Mouse (Mus musculus) bone marrow, adult 2 months (tissue): ENCODE results near the gene Lingo4.

ENCODE experiments used
- CTCF ChIP-seq: fragments of 200-500 bp; IDR thresholded peaks from 2 replicates; pipeline ENCODE4 v1.5.1; 2011; ENCODE audit warnings: low read length, control low read depth; ENCODE audit not compliant: control insufficient read depth, insufficient read depth
- POLR2A ChIP-seq: fragments of 200-500 bp; IDR thresholded peaks from 2 replicates; pipeline ENCODE4 v1.6.1; 2011; ENCODE audit warnings: low read depth, mild to moderate bottlenecking, control low read depth, low read length, borderline replicate concordance; ENCODE audit not compliant: control insufficient read depth

DNA sequence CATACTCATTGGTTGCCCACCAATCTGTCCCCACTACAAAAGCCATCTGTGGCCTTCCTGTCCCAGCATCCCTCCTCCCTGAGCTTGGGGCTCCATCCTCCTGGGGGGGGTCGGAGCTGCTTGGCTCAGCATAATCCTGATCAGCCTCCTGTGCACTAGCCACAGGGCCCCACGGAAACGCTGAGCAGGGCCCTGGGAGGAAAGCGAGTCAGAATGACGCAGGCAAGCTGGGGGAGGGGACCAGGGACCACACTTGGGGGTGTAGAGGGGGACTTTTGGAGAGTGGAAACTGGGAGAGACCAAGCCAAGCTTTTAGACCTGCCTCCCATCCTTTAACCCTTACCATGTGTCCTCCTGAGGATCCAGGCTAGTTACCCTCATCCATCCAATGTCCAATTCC, 22.5 kb upstream of the Lingo4 start:
- TF ChIP-seq CTCF (no peak), POLR2A (no peak)
